Mouse (Mus musculus) right cerebral cortex, postnatal 25 days (tissue): ENCODE measurements at regions not wholly inside any gene's neighbourhood (a gene's known extent, or its start where the extent isn't known, plus 50 kb on each side); places are given as distances from the start of the nearest gene placed in this dataset.
A peak's percentile ranks its signal among the peaks of the same experiment; 100 is the strongest.

ENCODE experiments used
- DNase-seq: peaks from one replicate; pipeline ENCODE4 v3.0.0; 2022

DNA sequence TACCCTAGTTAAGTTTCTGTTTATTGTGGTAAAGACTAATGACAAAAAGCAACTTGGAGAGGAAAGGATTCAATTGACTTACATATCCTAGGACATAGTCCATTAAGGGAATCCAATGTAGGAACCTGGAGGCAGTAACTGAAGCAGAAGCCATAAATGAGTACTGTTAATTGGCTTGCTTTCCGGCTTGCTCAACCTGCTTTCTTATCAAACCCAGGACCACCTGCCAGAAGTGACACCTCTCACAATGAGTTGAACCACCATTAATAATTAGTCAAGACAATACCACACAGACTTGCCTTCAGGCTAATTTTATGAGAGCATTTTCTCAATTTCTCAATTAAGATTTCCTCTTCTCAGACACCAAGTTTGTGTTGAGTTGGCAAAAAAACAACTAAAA lies 148.8 kb downstream of the Ccser2 start:
- no peak for DNase-seq

DNA sequence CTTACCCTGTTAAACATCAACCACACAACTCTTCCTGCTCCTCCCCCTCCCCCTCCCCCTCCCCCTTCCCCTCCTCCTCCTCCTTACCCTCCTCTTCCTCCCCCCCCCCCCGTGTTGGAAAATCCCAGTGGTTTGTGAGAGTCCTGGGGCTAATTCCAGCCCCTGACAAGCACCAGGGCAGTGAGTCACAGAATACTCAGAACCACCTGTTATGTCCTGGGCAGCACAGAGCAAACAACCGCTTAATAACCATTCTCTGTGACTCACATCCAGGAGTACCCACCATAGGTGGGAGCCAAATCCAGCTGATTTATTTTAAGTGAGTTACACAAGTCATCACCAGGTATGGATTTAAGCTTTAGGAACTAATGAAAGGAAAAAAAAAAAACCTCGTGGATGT lies 166.2 kb downstream of the Ccser2 start:
- DNase-seq = no peak

DNA sequence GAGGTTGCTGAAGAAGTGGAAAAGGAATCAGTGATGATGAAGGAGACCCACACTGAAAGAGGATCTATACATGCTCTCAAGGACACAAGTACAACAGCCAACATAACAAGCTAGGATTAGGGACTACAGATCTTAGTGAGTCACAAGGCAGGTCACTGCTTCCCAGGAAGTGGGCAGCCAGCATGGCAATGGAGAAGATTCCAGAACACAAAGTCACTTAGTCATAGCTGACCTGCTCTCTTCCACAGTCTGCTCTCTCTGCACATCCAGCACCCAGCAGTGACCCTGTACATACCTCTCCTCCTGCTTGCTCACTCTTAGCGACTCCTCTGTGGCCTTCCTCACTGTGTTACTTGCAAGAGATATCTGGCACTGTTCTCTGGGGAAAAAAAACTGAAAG lies 168.8 kb downstream of the Ccser2 start:
- DNase-seq = no peak

DNA sequence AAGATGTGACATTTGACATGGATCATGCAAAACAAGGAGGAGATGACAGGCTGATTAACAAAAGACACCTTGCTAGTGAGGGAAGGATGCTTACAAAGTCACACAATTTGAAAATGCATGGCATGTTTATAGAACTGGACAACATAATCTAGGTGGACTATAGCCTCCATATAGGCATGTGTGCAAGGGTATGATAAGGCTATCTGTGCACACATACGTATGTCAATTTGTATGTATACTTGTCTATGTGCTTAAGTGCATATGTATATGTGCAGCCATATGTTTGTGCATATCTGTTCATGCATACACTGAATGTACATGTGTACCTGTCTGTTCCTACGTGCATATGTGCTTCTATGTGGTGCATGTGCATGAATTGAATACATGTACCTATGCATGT lies 186.7 kb downstream of the Ccser2 start:
- no peak for DNase-seq

DNA sequence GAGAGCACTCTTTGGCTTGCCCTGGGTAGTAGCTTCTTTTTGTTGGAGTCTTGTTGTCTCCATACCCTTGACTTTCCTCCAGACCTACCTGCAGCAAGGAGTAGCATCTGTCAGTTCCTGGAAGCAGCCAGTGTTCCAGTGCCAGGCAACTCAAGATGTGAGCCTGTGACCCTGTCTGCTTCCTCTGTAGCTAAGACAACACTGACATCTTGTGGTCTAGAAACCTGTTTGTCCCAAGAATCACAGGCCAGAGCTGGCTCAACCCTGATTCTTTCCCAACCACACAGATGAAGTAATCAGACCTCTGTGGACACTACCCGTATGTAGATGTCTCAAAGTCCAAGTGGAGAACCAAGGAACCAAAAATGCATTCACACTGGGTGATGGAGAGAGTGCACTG lies 189.6 kb downstream of the Ccser2 start:
- DNase-seq = no peak

DNA sequence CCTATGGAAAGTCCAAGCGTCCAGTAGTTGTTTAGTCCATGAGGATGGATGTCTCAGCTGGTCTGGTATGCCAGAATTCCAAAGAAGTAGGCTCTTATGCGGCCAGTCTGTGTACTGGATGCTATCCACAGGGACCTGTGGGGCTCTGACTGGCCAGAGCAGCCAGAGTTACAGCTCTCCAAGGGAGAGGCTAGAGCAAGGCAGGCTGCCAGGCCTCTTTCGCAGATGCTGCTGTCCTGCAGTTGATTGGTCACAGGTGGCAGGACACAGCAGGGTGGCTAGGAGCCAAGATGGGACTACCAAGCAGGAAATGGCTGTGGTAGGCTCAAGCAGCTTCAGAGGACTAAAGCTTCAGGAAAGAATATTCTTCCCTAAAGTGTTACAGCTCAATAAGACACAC lies 194.2 kb downstream of the Ccser2 start:
- DNase-seq = no peak

DNA sequence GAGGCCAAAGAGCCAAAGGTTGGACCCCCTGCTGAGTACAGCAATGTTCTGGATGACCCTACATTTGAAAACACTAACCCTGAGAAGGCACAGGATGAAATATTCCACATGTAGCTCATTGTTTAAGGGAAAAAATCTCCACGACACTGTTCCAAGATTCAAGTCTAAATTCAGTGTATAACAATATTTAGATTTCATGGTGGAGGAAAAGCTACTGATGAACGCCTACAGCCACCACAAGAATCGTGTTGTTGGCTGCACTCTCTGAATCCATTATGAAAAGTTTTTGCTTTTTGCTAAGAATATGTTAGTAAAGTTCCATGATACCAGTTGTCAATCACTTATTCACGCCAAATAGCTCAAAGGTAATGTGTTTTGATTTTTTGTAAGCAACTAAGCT lies 204.2 kb downstream of the Ccser2 start:
- DNase-seq = no peak

DNA sequence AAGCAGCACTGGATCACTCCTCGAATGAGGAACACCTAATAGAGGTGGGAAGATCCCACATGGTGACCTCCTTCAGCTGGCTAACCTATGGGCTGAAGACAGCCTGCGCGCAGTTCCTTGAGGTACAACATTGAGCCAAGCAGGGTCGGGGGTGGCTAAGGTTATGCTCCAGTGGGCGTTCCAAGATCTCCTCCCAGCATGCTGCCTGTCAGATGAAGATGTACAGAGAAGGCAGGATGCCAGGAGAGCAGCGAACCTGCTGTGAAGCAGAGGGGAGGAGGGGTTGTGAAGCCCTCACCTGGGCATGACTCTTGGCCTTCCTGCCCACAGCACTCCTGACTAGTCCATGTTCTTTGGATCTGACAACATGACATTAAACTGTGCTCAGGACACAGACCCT lies 212.5 kb downstream of the Ccser2 start:
- no peak for DNase-seq

DNA sequence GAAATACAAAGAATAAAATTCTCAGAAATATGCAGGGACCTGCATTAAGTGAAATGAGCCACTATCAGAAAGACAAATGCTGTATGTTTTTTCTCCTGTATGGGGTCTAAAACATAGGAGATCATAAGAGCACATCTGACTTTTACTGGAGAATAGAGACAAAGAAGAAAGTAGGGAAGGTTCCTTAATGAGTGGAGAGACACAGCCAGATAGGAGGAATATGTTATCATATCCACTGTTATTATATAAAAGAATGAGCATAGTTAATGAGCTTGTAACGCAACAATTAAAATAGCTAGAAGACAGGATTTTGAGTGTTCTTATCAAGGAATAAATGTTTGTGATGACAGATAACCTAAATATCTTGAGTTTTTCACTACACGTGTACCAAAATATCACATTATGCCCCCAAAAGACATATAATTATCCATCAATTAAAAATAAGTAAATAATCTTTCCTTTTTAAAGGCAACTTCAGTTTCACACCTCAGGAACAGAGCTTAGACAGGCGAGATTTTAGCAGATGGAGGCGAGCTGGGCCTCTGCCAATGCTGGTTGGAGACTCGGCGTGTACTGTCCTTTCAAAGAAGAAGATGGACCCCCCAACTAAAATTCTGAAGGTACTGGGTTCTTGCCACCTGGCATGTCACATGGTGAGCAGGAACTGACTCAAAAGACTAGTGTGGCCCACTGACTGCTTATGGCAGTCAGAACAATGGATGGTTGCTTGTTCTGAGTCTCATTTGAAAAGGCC lies 220.3 kb downstream of the Ccser2 start:
- DNase-seq = peak; percentile 24

DNA sequence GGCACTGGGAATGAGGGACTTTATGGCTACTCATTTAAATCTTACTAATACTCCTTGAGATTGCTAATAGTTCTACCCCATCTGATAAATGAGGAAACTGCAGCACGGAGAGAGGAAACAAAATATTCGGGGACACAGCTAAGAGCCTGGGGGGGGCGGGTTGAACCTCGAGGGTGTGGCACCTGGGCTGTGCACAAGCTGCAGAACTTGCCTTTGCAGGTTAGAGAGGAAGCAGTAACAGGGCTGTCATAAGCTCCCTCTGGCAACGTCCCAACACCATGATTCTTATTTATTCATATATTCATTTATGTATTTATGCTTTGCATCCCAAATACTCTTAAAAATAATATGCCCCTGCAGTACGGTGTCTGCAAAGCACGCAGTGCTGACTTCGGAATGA lies 237.5 kb downstream of the Ccser2 start:
- no peak for DNase-seq

DNA sequence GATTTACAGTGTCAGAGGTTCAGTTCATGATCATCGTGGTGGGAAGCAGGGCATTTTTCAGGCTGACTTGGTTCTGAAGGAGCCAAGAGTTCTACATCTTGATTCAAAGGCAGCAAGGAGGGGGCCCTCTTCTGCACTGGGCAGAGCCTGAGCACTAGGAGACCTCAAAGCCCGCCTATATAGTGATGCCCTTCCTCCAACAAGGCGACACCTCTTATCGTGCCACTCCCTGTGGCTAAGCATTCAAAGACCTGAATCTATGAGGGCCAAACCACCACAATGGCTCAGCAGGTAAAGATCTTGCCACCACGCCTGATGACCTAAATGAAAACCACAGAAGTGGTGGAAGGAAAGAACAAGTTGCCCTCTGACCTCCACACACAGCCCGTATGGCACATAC lies 242.5 kb downstream of the Ccser2 start:
- DNase-seq = no peak

DNA sequence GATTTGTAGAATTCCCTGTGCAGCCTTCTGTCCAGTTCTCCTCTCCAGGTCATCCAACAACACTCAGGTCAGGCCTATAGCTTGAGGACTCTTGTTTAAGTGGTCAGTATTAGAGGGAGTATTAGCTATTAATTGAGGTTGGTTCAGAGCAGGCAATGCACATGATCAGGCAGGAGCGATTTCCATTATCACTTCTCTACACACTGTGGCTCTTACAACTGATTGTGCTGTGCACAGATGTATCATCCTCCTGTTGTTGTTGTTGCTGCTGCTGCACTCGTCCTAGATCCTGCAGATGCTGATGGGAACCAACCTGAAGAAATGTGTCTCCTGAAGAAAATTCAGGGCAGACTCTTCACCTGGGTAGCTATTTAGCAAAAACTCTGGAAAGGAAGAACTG lies 252.9 kb downstream of the Ccser2 start:
- DNase-seq = no peak

DNA sequence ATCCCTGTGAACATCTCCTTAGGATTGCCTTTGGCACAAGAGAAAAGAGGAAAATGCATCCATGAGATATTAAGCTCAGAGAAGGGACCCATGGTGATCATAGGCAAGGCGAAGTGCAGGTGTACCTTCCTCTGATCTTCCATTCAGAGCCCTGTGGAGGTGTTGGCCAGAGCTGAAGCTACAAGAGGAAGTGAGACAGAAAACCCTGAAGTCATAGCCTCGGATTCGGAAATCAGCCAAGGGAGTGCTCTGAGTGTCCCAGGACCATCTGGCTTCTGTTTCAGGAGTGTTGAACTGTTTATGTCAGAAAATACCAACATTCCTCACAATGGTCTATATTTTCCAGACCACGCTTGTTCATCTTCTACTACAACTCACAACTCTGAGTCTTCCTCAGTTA lies 271.6 kb downstream of the Ccser2 start:
- DNase-seq = no peak

DNA sequence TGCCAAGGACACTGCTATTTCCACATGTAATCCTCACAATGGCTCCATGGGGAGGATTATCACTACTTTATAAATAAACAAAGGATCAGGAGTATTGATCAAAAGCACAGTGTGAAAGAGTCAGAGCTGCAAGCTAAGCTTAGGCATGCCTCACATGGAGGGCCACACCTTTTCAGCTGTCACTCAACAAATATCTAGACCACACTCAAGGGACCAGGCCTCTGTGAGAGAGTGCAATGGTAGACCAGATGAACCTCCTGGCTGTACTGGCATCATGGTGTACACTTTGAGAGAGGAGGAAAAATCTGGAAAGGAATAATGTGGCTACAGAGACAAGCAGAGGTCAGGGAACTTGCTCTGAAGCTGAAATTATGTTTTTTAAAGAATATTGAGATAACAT lies 276.6 kb downstream of the Ccser2 start:
- no peak for DNase-seq

DNA sequence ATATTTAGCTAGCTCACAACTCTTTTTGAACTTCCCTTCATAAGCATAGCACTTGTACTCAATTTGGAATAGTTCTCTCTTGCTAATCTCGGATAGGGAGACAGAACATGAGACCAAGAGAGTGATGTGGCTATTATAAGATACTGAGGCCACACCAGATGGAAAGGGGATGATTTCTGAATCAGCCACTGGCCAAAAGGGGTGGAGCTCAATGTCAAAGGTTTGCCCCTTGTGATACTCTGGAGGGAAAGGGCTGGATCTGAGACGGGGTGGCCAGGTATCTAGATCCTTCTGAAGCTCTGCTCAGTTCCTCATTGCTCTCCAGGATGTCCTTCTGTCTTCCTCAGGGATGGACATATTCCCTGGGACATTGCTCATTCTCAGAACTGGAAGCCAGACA lies 277.6 kb downstream of the Ccser2 start:
- no peak for DNase-seq

DNA sequence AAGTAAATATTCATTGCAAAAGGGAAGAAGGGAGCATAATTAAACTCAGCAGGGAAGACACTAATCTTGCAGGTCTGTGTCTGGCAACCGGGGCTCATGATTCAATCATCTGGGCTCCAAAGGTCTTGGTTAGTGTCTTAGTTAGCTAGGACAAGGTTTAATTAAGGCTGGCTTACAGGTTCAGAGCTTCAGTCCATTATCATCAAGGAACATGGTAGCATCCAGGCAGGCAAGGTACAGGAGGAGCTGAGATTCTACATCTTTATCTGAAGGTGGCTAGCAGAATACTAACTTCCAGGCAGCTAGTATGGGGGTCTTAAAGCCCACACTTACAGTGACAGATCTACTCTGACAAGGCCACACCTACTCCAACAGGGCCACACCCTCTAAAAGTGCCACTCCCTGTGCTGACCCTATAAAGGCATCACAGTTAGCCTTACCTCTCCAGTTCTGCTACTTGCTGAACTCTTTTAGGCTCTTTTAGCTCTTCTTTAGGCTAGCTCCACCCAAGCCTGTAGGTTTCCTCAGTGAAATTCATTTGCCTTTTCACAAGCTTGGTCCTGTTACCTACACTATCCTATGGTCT lies 309.8 kb downstream of the Ccser2 start:
- DNase-seq = no peak

DNA sequence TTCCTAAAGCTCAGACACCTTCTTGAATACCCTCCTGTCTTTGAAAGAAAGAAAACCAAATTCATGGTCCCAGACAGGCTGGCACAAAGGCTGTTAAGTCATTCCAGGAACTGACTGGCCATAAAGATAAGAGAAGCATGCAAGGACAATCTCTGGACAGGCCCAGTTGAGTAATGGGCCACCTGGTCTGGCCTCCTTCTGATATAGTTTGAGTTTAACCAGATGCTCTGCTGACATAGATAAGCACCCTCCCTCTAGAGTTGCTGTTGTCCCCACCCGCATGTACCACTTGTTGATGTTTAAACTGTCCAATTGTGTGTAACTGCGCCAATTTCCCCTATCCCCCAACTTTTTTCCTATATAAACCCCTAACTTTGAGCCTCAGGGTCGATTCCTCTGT lies 310.4 kb downstream of the Ccser2 start:
- DNase-seq = no peak

DNA sequence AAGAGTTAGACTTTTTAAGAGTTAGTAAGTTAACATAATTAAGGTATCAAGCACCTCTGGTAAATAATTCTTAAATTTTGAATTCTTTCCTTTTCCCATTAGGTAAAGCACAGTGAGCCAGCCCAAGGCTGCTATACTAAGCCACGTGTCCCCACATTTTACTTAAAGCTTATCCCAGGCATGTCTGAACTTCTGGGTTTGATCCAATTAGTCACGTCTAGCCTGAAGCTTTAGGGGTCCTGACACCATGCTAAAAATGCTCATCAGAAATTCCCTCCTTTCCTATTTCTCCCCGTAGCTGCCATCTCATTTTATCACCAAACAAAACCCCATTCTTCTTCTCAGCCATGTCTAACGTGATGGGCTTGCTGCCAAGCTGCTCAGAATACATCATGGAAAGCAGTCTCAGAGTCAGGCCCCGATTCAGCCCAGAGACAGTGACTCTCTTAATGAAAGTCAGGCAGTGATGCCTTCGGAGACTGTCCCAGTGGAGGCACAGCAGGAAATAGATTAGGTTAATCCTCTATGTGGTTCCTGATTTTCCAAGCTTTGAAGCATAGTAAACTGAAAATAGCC lies 315.5 kb downstream of the Ccser2 start:
- DNase-seq = no peak

DNA sequence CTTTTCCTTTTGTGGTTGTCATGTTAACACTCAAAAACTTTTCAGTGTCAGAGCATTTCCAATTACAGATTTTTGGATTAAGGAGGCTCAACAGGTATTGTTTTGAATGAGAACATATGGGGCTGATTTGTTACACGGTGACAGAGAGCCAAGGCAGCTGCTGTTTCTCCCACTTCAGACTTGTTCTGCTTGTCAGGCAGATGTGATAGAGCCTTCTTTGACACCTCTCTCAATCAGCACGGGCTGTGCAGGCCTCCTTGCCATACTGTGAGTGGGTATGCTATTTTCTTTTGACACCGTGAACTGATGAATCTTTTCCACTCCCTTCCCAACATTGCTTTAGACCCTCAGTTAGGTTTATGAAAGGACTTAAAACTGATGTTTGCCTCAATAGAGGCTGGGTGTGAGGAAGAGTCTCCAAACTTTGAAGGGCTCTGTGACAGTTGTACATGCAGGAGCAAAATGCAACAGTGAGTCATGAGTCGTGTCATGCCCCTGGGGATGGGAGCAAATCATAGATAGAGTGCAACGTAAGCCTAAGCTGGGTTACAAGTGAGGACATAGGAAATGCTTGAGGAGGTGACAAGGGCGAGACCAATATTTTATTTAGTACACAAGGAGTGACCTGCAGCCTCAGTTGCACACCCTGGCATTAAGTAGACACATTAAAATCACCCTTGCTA lies 317.4 kb downstream of the Ccser2 start:
- DNase-seq = no peak

DNA sequence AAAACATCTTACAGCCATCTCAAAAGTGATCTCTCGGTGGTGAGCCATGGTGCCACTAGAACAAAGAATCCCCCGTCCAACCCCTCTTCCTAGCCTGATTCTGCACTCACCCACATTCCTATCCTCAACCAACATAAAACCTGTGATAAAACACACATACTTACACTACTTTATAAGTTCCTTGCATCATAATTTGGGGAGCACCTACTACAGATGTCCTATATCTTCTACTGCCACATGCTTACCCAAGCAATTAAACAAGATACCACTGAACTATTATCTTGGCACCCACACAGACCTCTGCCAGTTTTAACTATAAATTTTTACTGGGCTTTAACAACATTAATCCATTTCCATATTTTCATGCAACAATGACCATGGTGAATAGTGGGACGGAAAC lies 321.9 kb downstream of the Ccser2 start:
- DNase-seq = no peak

DNA sequence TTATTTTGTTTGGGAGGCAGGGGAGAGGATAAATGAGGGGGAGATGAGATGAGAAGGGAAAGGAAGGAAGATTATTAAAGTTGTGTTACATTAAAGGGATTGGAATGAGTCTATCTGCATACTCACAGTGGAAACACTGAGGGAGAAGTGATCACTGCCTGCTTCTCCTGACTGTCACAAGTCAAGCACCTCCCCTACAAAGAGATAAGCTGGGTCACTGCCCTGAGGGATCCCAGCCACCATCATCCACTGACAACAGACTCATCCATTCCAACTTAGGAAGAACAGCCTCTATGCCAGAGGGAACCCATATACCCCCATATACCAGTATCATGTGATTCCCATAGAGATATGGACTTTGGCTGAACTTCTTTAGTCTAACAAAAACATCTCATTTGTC lies 322.3 kb downstream of the Ccser2 start:
- DNase-seq = no peak

DNA sequence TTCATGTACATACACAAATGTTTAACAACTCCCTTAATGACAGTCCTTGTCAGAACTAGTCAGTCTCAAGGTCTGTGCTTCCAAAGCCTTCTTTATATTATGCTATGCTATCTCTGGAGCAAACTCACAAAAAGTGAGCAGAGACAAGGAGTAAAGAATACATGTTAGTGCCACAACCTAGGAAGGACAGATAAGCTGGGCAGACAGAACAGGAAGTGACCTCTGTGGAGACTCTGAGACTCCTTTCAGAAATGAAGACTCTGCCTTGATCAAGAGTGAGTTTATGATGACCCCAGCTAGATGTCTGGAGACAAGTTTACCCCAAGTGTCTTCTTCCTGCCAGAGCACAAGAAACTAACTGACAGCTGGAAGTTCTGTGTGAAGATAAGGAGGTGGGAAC lies 343.8 kb downstream of the Ccser2 start:
- no peak for DNase-seq

DNA sequence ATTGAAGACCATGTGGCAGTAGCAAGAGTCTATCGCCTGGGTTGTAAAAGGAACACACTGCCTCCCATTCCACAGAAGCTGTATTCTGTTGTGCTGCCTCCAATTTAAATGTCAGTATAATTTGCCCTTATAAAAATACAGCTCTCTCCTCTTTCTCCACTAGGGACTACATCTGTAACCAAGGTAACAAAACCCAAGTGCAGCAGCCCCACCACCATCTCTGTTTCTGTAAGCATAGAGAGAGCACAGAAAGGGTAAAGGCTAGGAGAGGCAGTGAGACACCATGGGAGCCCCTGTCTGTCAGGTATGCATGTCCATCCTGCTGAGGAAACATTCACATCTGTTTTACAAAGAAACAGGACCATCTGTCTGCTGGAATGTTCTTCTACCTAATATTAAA lies 344.4 kb downstream of the Ccser2 start:
- DNase-seq = no peak

DNA sequence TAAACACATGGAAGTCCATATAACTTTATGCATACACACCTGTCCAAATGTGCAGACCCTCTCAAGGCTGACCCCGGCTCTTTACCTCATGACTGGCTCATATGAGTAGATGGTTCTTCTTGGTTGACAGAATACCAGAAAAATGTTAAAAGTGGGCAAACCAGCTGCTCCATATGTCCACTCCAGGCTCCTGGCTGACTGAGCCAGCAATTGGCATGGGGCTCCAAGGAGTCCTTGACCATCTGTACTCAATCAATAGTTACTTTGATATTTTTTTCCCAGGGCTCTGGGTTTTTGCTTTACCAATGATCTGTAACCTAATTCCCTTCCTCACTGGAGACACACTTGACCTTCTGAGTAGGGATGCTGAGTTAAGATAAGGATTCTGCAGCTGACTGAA lies 345.5 kb downstream of the Ccser2 start:
- no peak for DNase-seq
